Comparison of ENCODE assay signal across 27 mouse cellular contexts in genomic region chr12:16795781-16796180, GRCm38 (mm10). TPM values are rescaled to one million over a fixed set of nuclear protein-coding genes. Genes with fewer than 3 reads are reported as not detected.
A peak's percentile ranks its signal among the peaks of the same experiment; 100 is the strongest.
DNase-seq lines count a peak whose midpoint lies in the region; ATAC-seq lines count a peak whose summit lies in the region.
"Had no signal": no experiment of that assay in that cellular context is flagged by ENCODE, and none has a peak within 500 bp of the region (broad histone marks: within the 10 kb centered on the region; RNA-seq: fewer than 3 reads in every experiment).

No protein-coding gene starts in this region.

- no peak for ATAC-seq in kidney, embryonic 16.5 days (ENCODE audit: low FRiP score, low TSS enrichment)
- ATAC-seq: activated CD4-positive, CD25-positive, alpha-beta regulatory T cell, adult 4 months; CD4-positive, CD25-positive, alpha-beta regulatory T cell, adult 4 months; Patski had no signal

- H3K36me3 ChIP-seq in kidney, embryonic 16.5 days (ENCODE audit: insufficient read depth, low read length), result no peaks in the 10 kb centered on the region
- H3K36me3 ChIP-seq: G1E had no signal

- H3K4me2 ChIP-seq in kidney, embryonic 16.5 days (replicated peaks; ENCODE audit: low read depth, low read length), result no peak overlapping the region

- no peak overlapping the region for H3K9ac ChIP-seq in kidney, embryonic 16.5 days (replicated peaks; ENCODE audit: low read length)

- no peak overlapping the region for H3K4me3 ChIP-seq in kidney, embryonic 16.5 days (ENCODE audit: low read length)

- DNase-seq in 3T3-L1 (ENCODE audit: low read depth, low spot score), result peak; percentile 82
- peak; percentile 56 for DNase-seq in 416B (ENCODE audit: low read depth)
- peak; percentile 40 for DNase-seq in Muller cell, postnatal 12 days (ENCODE audit: inconsistent ontology term)
- peak; percentile 62 for DNase-seq in NIH3T3 (ENCODE audit: low read depth)
- DNase-seq in adrenal gland, adult 8-10 months, result no peak
- no peak for DNase-seq in cerebellum, postnatal 25 days
- no peak for DNase-seq in right cerebral cortex, postnatal 36 days (ENCODE audit: low spot score in 2 of 2)
- DNase-seq: adrenal gland, adult 2 months; adrenal gland, postnatal 10 days; adrenal gland, postnatal 14 days; adrenal gland, postnatal 25 days; adrenal gland, postnatal 36 days; B cell, adult 2 months; cerebellum, adult 11 months; cerebellum, adult 11-12 months; cerebellum, adult 18-20 months; cerebellum, adult 2 months; cerebellum, adult 8-10 months; cerebellum, adult 9-10 months; cerebellum, adult 9-11 months had no signal

- peaks cover 16% of the 10 kb centered on the region; the same call in 1 of the 2 replicates for H3K4me1 ChIP-seq in kidney, embryonic 16.5 days (ENCODE audit: insufficient read depth, low read length)

- H3K27me3 ChIP-seq in kidney, embryonic 16.5 days (ENCODE audit: insufficient read depth, low read length), result 0 out of 2 replicates have a peak, but pooled peaks cover 5% of the 10 kb centered on the region
- H3K27me3 ChIP-seq: CH12.LX had no signal

- H3K27ac ChIP-seq in kidney, embryonic 16.5 days (ENCODE audit: low read length), result no peak overlapping the region

- 88% methylated on average over 3 of the region's 3 CpGs for WGBS in kidney, embryonic 16.5 days

- H3K9me3 ChIP-seq in kidney, embryonic 16.5 days (ENCODE audit: low read length), result no peaks in the 10 kb centered on the region
- H3K9me3 ChIP-seq: G1E had no signal

RNA-seq across cellular contexts. Expression of gene Greb1, which starts 4.9 kb away (rescaled TPM):
- total RNA-seq in adrenal gland, adult 8-10 months (2022), result 100 to 1,000 TPM in 2 of 4 experiments, 10 to 100 TPM in 2; 48.1 to 255 (median 118) TPM
- polyA plus RNA-seq in kidney, embryonic 16.5 days (2015; fragmentation: Nextera tagmentation; extraction: Ambion mirVana), result 4.4 and 5.2 TPM in 2 replicates
- total RNA-seq: CH12.LX, MEL had no signal
- polyA plus RNA-seq: G1E had no signal

RNA-seq across cellular contexts. Expression of gene E2f6, which starts 15.0 kb away (rescaled TPM):
- 10 to 100 TPM; 41.5 to 55.0 (median 44.9) TPM for total RNA-seq in adrenal gland, adult 8-10 months (2022)
- polyA plus RNA-seq in kidney, embryonic 16.5 days (2015; fragmentation: Nextera tagmentation; extraction: Ambion mirVana), result 41.7 and 45.1 TPM in 2 replicates

Comparison
In these comparisons a context has a peak if more than half of its experiments do, and no peak if none do; other contexts are left out.
1. DNase-seq: peak in 3T3-L1 (single experiment), 416B (single experiment), Muller cell, postnatal 12 days (single experiment) and NIH3T3 (single experiment); none in adrenal gland, adult 8-10 months (single experiment), cerebellum, postnatal 25 days (0 of 2) and right cerebral cortex, postnatal 36 days (0 of 2).